Mouse (Mus musculus) forebrain, embryonic 12.5 days (tissue): ENCODE results near the gene Twnk. TPM values are rescaled to one million over a fixed set of nuclear protein-coding genes. Genes with fewer than 3 reads are reported as not detected.

Experiments
- ATAC-seq: fragments of 200-750 bp; cut with Nextera tagmentation; 2 replicates; pipeline ENCODE4 v1.8.0; 2017; ENCODE audit warnings: moderate TSS enrichment; ENCODE audit not compliant: low FRiP score
- H3K27ac ChIP-seq: fragments of 300-500 bp; sonication (generic); 2 replicates; pipeline ENCODE4 v1.5.1; 2016; ENCODE audit warnings: mild to moderate bottlenecking
- H3K27me3 ChIP-seq: fragments of 300-500 bp; sonication (generic); 2 replicates; pipeline ENCODE4 v1.6.1; 2016; ENCODE audit warnings: mild to moderate bottlenecking
- H3K36me3 ChIP-seq: fragments of 300-500 bp; sonication (generic); replicated peaks from 2 replicates; pipeline ENCODE4 v1.6.1; 2016; ENCODE audit warnings: mild to moderate bottlenecking
- H3K4me1 ChIP-seq: fragments of 300-500 bp; sonication (generic); 2 replicates; pipeline ENCODE4 v1.6.1; 2016
- H3K4me2 ChIP-seq: fragments of 300-500 bp; sonication (generic); 2 replicates; pipeline ENCODE4 v1.6.1; 2016; ENCODE audit warnings: mild to moderate bottlenecking, moderate library complexity
- H3K4me3 ChIP-seq: fragments of 300-500 bp; sonication (generic); replicated peaks from 2 replicates; pipeline ENCODE4 v1.5.1; 2016; ENCODE audit warnings: mild to moderate bottlenecking
- H3K9ac ChIP-seq: fragments of 300-500 bp; sonication (generic); 2 replicates; pipeline ENCODE4 v1.6.1; 2016; ENCODE audit warnings: mild to moderate bottlenecking
- H3K9me3 ChIP-seq: fragments of 300-500 bp; sonication (generic); 2 replicates; pipeline ENCODE4 v1.6.1; 2016
- WGBS: fragments of 180-500 bp; shearing (Covaris S2); methylation state at CpG from one replicate; pipeline ENCODE4 v1.1.7; 2016; 5-methylcytosine and 5-hydroxymethylcytosine counted together
- polyA plus RNA-seq: library from polyadenylated mRNA; unstranded; fragments of >200 nt; fragmentation: Nextera tagmentation; extraction: Ambion mirVana; gene quantifications from 2 replicates; pipeline ENCODE4 v1.2.1, GENCODE M21; 2016

Twnk gene
- polyA plus RNA-seq, 1 experiment from 2014 or later, result 23.9 TPM

DNA sequence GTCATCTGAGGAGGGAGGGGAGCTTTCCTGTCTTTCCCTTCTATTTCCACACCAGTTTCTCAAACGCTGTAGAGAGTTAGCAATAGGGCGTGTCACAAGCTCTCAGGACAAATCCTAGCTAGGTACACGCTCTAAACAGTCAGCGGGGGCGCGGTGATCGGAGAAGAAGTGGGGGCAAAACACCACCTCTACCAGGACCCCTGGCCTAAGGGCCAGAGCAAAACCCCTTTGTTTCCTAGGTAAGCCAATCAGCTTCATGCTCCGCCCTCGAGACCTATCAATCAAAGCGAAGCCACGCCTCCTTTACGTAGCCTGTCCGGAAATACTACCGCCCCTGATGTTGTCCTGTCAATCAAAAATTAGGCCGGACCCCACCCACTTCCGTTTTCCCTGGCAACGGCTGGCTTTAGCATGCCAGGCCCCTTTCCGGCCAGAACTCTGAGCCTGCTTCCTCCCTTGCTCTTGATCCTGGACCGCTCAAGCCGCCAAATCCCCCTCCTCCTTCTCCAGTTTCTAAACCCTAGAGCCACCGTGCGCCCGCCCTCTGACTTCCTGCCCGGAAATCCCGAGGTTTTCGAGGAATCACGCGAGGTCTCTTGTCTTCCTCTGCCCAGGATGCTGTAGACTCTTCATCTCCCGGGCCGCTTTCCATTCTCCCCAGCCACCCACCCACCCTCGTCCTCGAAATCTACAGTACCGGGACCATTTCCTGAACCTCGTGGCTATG lies 52.8 kb downstream of the Twnk start:
- Histone ChIP-seq H3K4me1 (peaks cover 21% of the 10 kb centered on the region), H3K4me3 (peak overlapping the region; percentile 59), H3K27ac (peak overlapping the region; percentile 96), H3K9me3 (no peaks in the 10 kb centered on the region), H3K9ac (peak overlapping the region; percentile 81), H3K36me3 (peaks cover 11% of the 10 kb centered on the region), H3K27me3 (peaks cover 3% of the 10 kb centered on the region; the same call in 1 of the 2 replicates), H3K4me2 (peak overlapping the region; percentile 72)
- ATAC-seq, result peak; percentile 93
- under 1% methylated on average over 34 of the region's 34 CpGs for WGBS

DNA sequence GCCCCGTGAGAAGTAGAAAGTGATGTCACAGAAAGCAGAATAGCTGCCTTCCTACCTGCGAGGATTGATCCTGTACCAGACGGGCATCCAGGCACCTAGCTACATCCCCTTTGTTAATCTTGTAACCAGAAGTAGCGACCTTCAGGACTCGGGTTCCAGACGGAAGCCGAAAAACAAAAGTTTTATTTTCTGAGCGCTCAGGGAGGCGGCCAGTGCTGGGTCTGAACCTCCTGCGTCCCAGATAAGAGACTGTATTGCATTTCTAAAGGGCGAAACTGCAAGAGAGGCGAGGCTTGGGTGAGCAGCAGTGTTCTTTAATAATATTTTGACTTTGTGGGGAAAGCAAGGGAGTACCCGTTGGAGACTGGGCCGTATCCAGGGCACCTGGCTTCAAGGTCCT lies 53.4 kb downstream of the Twnk start:
- Histone ChIP-seq H3K27ac (peak overlapping the region; percentile 96), H3K27me3 (peaks cover 3% of the 10 kb centered on the region), H3K9ac (peak overlapping the region; percentile 81), H3K4me2 (peak overlapping the region; percentile 72), H3K9me3 (no peaks in the 10 kb centered on the region), H3K4me1 (peaks cover 22% of the 10 kb centered on the region), H3K36me3 (peaks cover 7% of the 10 kb centered on the region), H3K4me3 (peak overlapping the region; percentile 59)
- ATAC-seq, result no peak
- under 1% methylated on average over 14 of the region's 14 CpGs for WGBS

Other genes starting within 250 kb of the Twnk start
- gene Pax2, start 249.6 kb upstream of the Twnk start, polyA plus RNA-seq, result 0.08 and 0.19 TPM in 2 replicates
- 48.7 and 53.3 TPM in 2 replicates for gene Slf2, start 74.5 kb upstream of the Twnk start, polyA plus RNA-seq
- gene Sema4g, start 16.6 kb upstream of the Twnk start, polyA plus RNA-seq, result 7.0 and 7.5 TPM in 2 replicates
- gene Mrpl43, start 779 bp downstream of the Twnk start, polyA plus RNA-seq, result 71.0 and 75.8 TPM in 2 replicates
- 48.7 and 51.4 TPM in 2 replicates for gene Lzts2, start 8.8 kb downstream of the Twnk start, polyA plus RNA-seq
- gene Pdzd7, start 40.1 kb downstream of the Twnk start, polyA plus RNA-seq, result 0.45 and 0.50 TPM in 2 replicates
- gene Sfxn3, start 41.8 kb downstream of the Twnk start, polyA plus RNA-seq, result 30.3 and 30.4 TPM in 2 replicates
- 0.86 and 0.95 TPM in 2 replicates for gene Kazald1, start 69.6 kb downstream of the Twnk start, polyA plus RNA-seq
- gene Tlx1, start 145.0 kb downstream of the Twnk start, polyA plus RNA-seq, result 0.11 TPM in 1 of 2 replicates, not detected in the other
- not detected in 2 replicates for gene Lbx1, start 230.1 kb downstream of the Twnk start, polyA plus RNA-seq